Mouse (Mus musculus) limb, embryonic 15.5 days (tissue): ENCODE data around the gene Lrch4. TPM values are rescaled to one million over a fixed set of nuclear protein-coding genes. Genes with fewer than 3 reads are reported as not detected.

Experiments used
- ATAC-seq: fragments of 200-750 bp; cut with Nextera tagmentation; 2 replicates; pipeline ENCODE4 v1.8.0; 2017; ENCODE audit warnings: low read depth, moderate TSS enrichment; ENCODE audit not compliant: insufficient number of reproducible peaks, low FRiP score, low TSS enrichment
- H3K27ac ChIP-seq: fragments of 300-500 bp; sonication (generic); 2 replicates; pipeline ENCODE4 v1.5.1; 2015; ENCODE audit warnings: moderate library complexity, mild to moderate bottlenecking, inconsistent platforms
- H3K27me3 ChIP-seq: fragments of 300-500 bp; sonication (generic); 2 replicates; pipeline ENCODE4 v1.6.1; 2015; ENCODE audit warnings: inconsistent platforms
- H3K36me3 ChIP-seq: fragments of 300-500 bp; sonication (generic); 2 replicates; pipeline ENCODE4 v1.6.1; 2015; ENCODE audit warnings: inconsistent platforms
- H3K4me1 ChIP-seq: fragments of 300-500 bp; sonication (generic); 2 replicates; pipeline ENCODE4 v1.6.1; 2015; ENCODE audit warnings: inconsistent platforms
- H3K4me2 ChIP-seq: fragments of 300-500 bp; sonication (generic); 2 replicates; pipeline ENCODE4 v1.6.1; 2015; ENCODE audit warnings: mild to moderate bottlenecking, inconsistent platforms
- H3K4me3 ChIP-seq: fragments of 300-500 bp; sonication (generic); 2 replicates; pipeline ENCODE4 v1.5.1; 2015; ENCODE audit warnings: mild to moderate bottlenecking, inconsistent platforms
- H3K9ac ChIP-seq: fragments of 300-500 bp; sonication (generic); 2 replicates; pipeline ENCODE4 v1.6.1; 2015; ENCODE audit warnings: inconsistent platforms
- H3K9me3 ChIP-seq: fragments of 300-500 bp; sonication (generic); 2 replicates; pipeline ENCODE4 v1.6.1; 2016; ENCODE audit warnings: inconsistent platforms
- WGBS: fragments of 180-500 bp; shearing (Covaris S2); methylation state at CpG from one replicate; pipeline ENCODE4 v1.1.7; 2015; 5-methylcytosine and 5-hydroxymethylcytosine counted together
- polyA plus RNA-seq: library from polyadenylated mRNA; unstranded; fragments of >200 nt; fragmentation: Nextera tagmentation; extraction: Ambion mirVana; gene quantifications from 2 replicates; pipeline ENCODE4 v1.2.1, GENCODE M21; 2015

Lrch4 gene
- polyA plus RNA-seq, 1 experiment from 2014 or later = 32.8 TPM

DNA sequence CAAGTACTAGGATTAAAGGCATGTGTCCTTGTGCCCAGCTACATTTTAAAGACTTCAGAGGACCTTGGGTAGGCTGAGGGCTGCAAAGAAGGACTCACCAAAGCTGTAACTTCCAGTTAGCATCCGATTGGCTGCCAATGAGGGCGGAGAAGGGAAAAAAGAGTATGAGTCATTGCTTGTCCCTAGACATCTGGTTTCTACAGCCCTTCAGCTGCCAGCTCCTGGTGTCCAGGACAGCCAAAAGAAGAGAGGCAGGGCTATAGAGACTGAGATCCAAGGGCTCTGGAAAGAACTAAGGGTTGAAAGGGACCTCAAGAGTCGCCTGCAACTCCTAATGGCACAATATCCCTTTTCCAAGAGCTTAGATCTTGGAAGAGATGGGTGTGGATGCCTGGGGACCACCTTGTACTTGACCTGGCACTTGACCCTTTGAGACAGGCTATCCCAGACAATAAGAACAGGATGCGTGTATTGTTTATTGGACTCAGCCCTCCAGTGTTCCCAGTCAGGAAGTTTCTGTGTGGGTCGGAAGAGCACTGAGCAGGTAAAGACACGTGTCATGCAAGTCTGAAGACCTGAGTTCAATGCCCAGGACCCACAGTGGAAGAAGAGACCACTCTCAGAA lies 31.3 kb downstream of the Lrch4 start:
- Histone ChIP-seq H3K4me2 (no peak overlapping the region), H3K27ac (no peak overlapping the region), H3K4me3 (no peak overlapping the region), H3K9me3 (no peaks in the 10 kb centered on the region), H3K36me3 (peaks cover 38% of the 10 kb centered on the region), H3K9ac (no peak overlapping the region), H3K4me1 (peaks cover 5% of the 10 kb centered on the region), H3K27me3 (no peaks in the 10 kb centered on the region)
- 83% methylated on average over 6 of the region's 6 CpGs for WGBS
- no peak for ATAC-seq

DNA sequence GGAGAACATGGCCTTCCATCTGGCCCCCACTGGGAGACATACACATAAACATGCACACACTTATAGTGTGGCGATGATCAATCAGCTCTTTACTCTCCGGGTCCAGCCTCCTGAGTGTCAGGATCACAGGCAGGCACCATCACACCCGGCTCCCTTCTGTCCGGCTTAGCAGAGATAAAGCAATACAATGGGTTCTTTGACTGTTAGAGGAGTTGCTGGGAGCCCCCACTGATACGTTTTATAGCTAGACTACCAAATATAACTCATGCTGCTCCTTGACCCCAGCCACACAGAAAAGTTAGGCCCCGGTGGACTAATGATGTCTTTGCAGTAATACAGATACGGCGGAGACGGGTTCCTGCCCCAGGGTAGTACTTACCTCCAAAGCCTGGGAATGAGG lies 34.1 kb downstream of the Lrch4 start:
- H3K27me3 ChIP-seq = no peaks in the 10 kb centered on the region
- H3K4me2 ChIP-seq = no peak overlapping the region
- no peaks in the 10 kb centered on the region for H3K4me1 ChIP-seq
- H3K9ac ChIP-seq = no peak overlapping the region; the same call in 1 of the 2 replicates
- 73% methylated on average over 9 of the region's 9 CpGs for WGBS
- ATAC-seq = no peak
- no peak overlapping the region for H3K4me3 ChIP-seq
- no peaks in the 10 kb centered on the region for H3K9me3 ChIP-seq
- H3K27ac ChIP-seq = no peak overlapping the region
- H3K36me3 ChIP-seq = peaks cover 55% of the 10 kb centered on the region

DNA sequence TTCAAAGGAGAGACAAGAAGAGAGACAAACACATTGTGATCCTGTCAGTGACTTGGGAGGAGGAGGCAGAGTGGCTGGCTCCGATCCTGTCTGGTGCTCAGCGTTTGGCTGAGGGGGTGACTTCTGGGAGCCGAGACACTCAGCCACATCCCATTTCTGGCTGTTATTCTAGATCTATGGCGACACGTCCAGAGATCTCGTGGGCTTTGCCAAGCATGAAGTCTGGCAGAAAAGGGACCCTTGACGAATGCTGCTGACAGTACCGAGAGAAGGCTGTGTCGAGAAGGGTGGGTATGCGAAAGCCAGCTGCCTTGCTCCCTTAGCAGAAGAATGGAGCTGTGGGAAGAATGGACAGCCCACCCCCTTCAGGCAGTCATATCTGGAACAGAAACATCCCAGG lies 40.0 kb downstream of the Lrch4 start:
- no peak overlapping the region for H3K27ac ChIP-seq
- peaks cover 24% of the 10 kb centered on the region for H3K4me1 ChIP-seq
- no peak for ATAC-seq
- H3K9ac ChIP-seq = no peak overlapping the region
- H3K4me3 ChIP-seq = no peak overlapping the region
- H3K36me3 ChIP-seq = peaks cover 30% of the 10 kb centered on the region
- H3K9me3 ChIP-seq = no peaks in the 10 kb centered on the region
- 72% methylated on average over 10 of the region's 10 CpGs for WGBS
- 0 out of 2 replicates have a peak overlapping the region, but pooled peaks have one; percentile 5 for H3K4me2 ChIP-seq
- H3K27me3 ChIP-seq = no peaks in the 10 kb centered on the region

DNA sequence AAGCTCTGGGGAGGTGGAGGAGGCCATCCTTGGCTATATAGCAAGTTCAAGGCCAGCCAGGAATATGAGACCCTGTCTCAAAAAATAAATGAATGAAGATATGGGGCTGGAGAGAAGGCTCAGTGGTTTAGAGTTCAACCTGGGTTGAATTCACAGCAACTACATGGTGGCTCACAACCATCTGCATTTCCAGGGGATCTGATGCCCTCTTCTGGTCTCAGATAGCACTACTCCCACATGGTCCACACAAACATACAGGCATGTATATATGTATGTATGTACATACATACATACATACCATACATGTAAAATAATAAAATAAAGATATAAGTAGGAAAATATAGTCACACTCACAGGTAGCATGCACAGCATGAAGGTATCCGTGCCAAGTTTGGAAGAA lies 41.3 kb downstream of the Lrch4 start:
- Histone ChIP-seq H3K36me3 (peaks cover 19% of the 10 kb centered on the region), H3K27ac (no peak overlapping the region), H3K4me1 (peaks cover 24% of the 10 kb centered on the region), H3K4me2 (no peak overlapping the region), H3K27me3 (no peaks in the 10 kb centered on the region), H3K4me3 (no peak overlapping the region), H3K9ac (no peak overlapping the region), H3K9me3 (no peaks in the 10 kb centered on the region)
- 91% methylated on average over 1 of the region's 1 CpGs for WGBS
- ATAC-seq = no peak

DNA sequence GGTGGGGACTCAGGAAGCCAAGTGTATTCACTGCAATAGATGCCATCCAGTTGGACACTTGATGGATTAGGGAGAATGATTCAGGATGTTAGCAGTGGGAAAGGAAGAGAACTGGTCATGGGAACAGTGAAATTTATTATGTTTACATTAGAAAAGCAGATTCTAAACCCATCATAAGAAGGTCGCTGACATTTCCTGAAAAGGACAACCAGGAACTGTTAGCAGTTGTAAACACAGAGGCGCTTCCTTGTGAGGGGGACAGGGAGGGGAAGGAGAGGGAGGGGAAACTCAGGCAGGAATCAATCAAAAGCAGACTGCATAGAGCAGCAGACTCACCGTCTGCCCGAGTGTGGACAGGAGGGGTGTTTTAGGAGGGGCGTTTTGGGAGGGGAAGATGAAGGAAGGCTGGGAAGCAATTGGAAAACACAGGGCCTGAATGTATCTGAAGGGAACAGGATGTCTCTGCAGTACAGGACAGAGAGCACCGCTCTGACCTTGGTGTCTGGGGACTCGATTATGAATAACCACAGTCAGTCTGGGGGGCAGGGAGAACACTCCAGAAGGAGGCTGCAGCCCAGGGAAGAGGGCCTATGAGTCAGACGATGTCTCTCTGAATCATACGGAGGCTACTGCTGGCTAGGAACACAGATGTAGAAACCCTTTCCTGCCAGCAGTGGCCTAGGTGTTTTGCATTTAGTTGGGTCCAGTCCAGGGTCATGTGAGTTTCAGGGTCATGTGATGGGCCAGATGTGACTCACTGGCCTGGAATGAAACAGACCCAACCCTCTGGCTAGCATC lies 42.7 kb downstream of the Lrch4 start:
- Histone ChIP-seq H3K9me3 (no peaks in the 10 kb centered on the region), H3K9ac (no peak overlapping the region), H3K27me3 (no peaks in the 10 kb centered on the region), H3K27ac (peak overlapping the region; percentile 77), H3K4me3 (no peak overlapping the region), H3K4me2 (no peak overlapping the region), H3K36me3 (peaks cover 9% of the 10 kb centered on the region), H3K4me1 (peaks cover 24% of the 10 kb centered on the region)
- 14% methylated on average over 9 of the region's 9 CpGs for WGBS
- ATAC-seq = peak; percentile 42; the same call in 1 of the 2 replicates

DNA sequence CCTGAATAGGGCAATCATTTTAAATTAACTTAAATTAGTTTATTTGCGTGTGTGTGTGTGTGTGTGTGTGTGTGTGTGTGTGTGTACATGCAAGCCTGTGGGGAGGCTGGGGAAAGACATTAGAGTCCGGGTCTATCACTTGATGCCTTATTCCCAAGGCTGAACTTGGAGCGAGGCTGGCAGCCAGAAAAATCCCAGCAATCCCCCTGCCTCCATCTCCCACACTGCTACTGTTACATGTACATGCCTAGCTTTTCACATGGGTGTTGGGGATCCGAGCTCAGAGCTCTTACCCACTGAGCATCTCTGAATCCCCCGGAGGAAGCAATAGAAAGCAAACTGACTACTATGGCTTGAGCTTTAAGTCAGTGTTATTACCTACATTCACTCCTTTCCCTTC lies 43.4 kb downstream of the Lrch4 start:
- Histone ChIP-seq H3K27ac (peak overlapping the region; percentile 77; the same call in 1 of the 2 replicates), H3K4me1 (peaks cover 24% of the 10 kb centered on the region), H3K4me2 (no peak overlapping the region), H3K36me3 (peaks cover 2% of the 10 kb centered on the region; the same call in 1 of the 2 replicates), H3K9ac (no peak overlapping the region), H3K4me3 (no peak overlapping the region), H3K27me3 (no peaks in the 10 kb centered on the region), H3K9me3 (no peaks in the 10 kb centered on the region)
- no peak for ATAC-seq
- WGBS = 76% methylated on average over 5 of the region's 5 CpGs

DNA sequence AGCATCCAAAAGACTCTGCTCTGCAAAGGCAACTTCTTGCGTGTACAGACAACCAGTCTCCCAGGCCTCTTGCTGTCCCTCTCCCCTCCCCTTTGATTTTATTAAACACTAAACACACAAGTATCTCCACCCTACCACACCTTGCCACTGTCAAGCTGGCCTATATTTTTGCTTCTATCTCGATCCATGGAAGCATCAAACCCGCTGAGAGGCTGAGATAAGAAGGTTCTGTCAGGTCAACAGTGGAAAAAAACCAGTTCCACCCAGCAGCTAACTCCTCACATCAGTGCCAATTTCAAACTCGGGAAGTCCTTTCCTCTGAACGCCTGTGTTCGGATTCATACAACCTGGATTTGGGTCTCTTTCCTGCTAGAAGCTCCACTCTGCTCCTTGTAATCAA lies 44.1 kb downstream of the Lrch4 start:
- no peaks in the 10 kb centered on the region for H3K27me3 ChIP-seq
- H3K27ac ChIP-seq = no peak overlapping the region
- H3K36me3 ChIP-seq = no peaks in the 10 kb centered on the region; the same call in 1 of the 2 replicates
- H3K4me3 ChIP-seq = no peak overlapping the region
- H3K4me2 ChIP-seq = no peak overlapping the region
- H3K9ac ChIP-seq = no peak overlapping the region
- no peak for ATAC-seq
- peaks cover 24% of the 10 kb centered on the region for H3K4me1 ChIP-seq
- WGBS = 86% methylated on average over 6 of the region's 6 CpGs
- H3K9me3 ChIP-seq = no peaks in the 10 kb centered on the region

DNA sequence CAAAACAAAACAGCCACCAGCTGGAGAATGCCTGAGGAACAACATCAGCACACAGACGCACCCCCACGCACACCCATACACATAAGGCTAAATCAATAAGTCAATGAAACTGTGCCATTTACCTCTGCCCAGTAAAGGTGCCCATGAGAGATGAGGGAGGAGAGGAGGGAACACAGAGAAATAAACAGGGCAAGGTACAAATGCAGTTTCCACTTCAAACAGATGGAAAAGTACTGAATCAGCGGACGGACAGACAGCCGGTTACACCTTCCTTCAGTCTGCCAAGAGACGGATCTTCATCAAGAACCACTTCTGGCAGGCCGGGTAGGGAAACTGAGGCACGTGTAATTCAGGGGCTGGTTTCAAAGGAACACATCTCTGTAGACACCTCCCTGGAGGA lies 45.9 kb downstream of the Lrch4 start:
- no peak overlapping the region for H3K27ac ChIP-seq
- ATAC-seq = no peak
- H3K4me2 ChIP-seq = no peak overlapping the region
- H3K9me3 ChIP-seq = no peaks in the 10 kb centered on the region
- H3K9ac ChIP-seq = no peak overlapping the region
- peaks cover 21% of the 10 kb centered on the region for H3K4me1 ChIP-seq
- H3K4me3 ChIP-seq = no peak overlapping the region
- WGBS = 89% methylated on average over 8 of the region's 8 CpGs
- no peaks in the 10 kb centered on the region for H3K27me3 ChIP-seq
- no peaks in the 10 kb centered on the region; the same call in 1 of the 2 replicates for H3K36me3 ChIP-seq

DNA sequence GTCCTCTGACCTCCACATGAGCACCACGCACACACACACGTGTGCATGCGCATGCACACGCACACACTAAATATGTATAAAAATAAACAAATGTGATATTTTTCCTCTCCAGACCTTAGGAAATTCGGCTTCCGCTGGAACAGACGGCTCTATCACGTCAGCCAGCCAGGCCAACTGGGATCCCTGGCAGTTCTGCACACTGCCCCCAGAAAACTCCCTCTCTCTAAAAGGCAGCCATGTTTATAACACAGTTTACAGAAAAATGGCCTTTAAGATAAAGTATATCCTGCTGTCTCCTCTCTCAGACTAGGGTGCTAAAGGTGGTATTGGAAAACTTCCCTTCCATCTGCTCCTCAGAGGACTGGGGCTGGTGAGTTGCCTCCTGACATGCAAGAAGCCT lies 48.9 kb downstream of the Lrch4 start:
- H3K9ac ChIP-seq = no peak overlapping the region
- no peaks in the 10 kb centered on the region; the same call in 1 of the 2 replicates for H3K36me3 ChIP-seq
- H3K4me2 ChIP-seq = no peak overlapping the region
- no peak overlapping the region for H3K4me3 ChIP-seq
- no peaks in the 10 kb centered on the region for H3K27me3 ChIP-seq
- peaks cover under 1% of the 10 kb centered on the region; the same call in 1 of the 2 replicates for H3K4me1 ChIP-seq
- H3K9me3 ChIP-seq = no peaks in the 10 kb centered on the region
- 94% methylated on average over 8 of the region's 8 CpGs for WGBS
- H3K27ac ChIP-seq = no peak overlapping the region
- ATAC-seq = no peak

DNA sequence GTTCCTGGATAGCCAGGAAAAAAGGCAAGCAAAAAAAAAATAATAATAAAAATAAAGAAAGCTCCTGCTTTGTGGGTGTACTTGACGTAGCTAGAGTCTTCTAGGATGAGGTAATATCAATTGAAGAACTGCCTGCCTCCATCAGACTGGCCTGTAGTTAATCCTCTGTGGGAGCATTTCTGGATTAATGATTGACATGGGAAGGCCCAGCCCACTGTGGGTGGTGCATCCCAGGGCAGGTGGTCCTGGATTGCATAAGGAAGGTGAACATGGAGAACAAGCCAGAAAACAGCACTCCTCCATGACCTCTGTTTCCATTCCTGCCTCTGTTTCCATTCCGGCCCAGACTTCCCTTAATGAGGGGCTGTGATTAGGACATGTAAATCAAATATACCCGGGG lies 49.8 kb downstream of the Lrch4 start:
- no peaks in the 10 kb centered on the region; the same call in 1 of the 2 replicates for H3K36me3 ChIP-seq
- no peak overlapping the region for H3K9ac ChIP-seq
- no peak overlapping the region for H3K4me2 ChIP-seq
- ATAC-seq = no peak
- H3K9me3 ChIP-seq = no peaks in the 10 kb centered on the region
- 79% methylated on average over 3 of the region's 3 CpGs for WGBS
- H3K4me1 ChIP-seq = peaks cover 9% of the 10 kb centered on the region
- H3K4me3 ChIP-seq = no peak overlapping the region
- no peak overlapping the region for H3K27ac ChIP-seq
- no peaks in the 10 kb centered on the region for H3K27me3 ChIP-seq

DNA sequence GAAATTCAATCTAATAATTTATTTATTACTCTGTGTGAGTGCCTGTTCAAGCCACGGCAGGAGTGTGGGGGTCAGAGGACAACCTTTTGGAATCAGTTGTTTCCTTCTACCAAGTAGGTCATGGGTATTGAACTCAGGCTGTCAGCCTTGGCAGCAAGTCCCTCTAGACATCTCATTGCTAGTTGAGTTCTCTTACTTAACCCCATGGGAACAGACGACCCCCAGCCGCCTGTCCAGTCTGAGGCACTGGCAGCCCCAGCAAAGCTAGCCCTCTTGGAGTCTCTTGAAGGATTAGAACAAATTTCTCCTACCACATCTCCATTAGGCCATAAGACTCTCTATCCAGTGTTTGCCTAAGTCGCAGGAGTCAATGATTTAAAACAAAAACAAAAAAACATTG lies 50.8 kb downstream of the Lrch4 start:
- Histone ChIP-seq H3K27me3 (no peaks in the 10 kb centered on the region), H3K36me3 (no peaks in the 10 kb centered on the region; the same call in 1 of the 2 replicates), H3K4me1 (peaks cover 12% of the 10 kb centered on the region), H3K4me3 (no peak overlapping the region), H3K9me3 (no peaks in the 10 kb centered on the region), H3K4me2 (no peak overlapping the region), H3K9ac (no peak overlapping the region), H3K27ac (no peak overlapping the region)
- no peak for ATAC-seq
- WGBS = 78% methylated on average over 4 of the region's 4 CpGs

DNA sequence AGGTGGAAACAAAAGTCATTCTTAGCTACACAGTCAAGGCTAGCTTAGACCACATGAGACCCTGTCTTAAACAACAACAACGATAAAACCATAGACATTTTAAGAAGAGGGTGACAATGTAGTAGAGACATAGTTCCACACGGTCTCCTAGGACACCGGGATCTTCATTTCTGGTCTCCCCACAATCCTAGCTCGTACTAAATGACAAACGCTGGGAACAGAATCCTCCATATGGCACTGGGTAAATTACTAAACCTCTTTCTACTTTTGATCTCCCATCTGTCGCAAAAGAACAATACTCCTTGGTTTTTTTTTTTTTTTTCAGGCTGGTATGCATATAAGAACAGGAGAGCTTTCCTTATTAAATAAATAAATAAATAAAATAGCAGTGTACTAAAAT lies 53.6 kb downstream of the Lrch4 start:
- Histone ChIP-seq H3K9ac (no peak overlapping the region), H3K27ac (no peak overlapping the region), H3K9me3 (no peaks in the 10 kb centered on the region), H3K27me3 (no peaks in the 10 kb centered on the region), H3K4me3 (no peak overlapping the region), H3K4me2 (no peak overlapping the region), H3K4me1 (peaks cover 19% of the 10 kb centered on the region), H3K36me3 (no peaks in the 10 kb centered on the region)
- WGBS = 85% methylated on average over 6 of the region's 6 CpGs
- no peak for ATAC-seq
